Mouse (Mus musculus) forebrain, embryonic 16.5 days (tissue): ENCODE measurements around the gene Gm20479. TPM values are rescaled to one million over a fixed set of nuclear protein-coding genes. Genes with fewer than 3 reads are reported as not detected.
A peak's percentile ranks its signal among the peaks of the same experiment; 100 is the strongest.

Source experiments
- ATAC-seq: fragments of 200-750 bp; cut with Nextera tagmentation; 2 replicates; pipeline ENCODE4 v1.8.0; 2017; ENCODE audit warnings: mild to moderate bottlenecking, moderate library complexity
- H3K27ac ChIP-seq: fragments of 300-500 bp; sonication (generic); 2 replicates; pipeline ENCODE4 v1.5.1; 2014; ENCODE audit warnings: low read length, control low read depth
- H3K27me3 ChIP-seq: fragments of 300-500 bp; sonication (generic); replicated peaks from 2 replicates; pipeline ENCODE4 v1.6.1; 2014; ENCODE audit warnings: low read length; ENCODE audit not compliant: control insufficient read depth, insufficient read depth
- H3K36me3 ChIP-seq: fragments of 300-500 bp; sonication (generic); 2 replicates; pipeline ENCODE4 v1.6.1; 2014; ENCODE audit not compliant: control insufficient read depth, insufficient read depth
- H3K4me1 ChIP-seq: fragments of 300-500 bp; sonication (generic); replicated peaks from 2 replicates; pipeline ENCODE4 v1.6.1; 2014; ENCODE audit warnings: low read length; ENCODE audit not compliant: control insufficient read depth, insufficient read depth
- H3K4me2 ChIP-seq: fragments of 300-500 bp; sonication (generic); 2 replicates; pipeline ENCODE4 v1.6.1; 2014; ENCODE audit warnings: mild to moderate bottlenecking, low read length, control low read depth
- H3K4me3 ChIP-seq: fragments of 300-500 bp; sonication (generic); replicated peaks from 2 replicates; pipeline ENCODE4 v1.5.1; 2014; ENCODE audit warnings: mild to moderate bottlenecking, low read length, control low read depth
- H3K9ac ChIP-seq: fragments of 300-500 bp; sonication (generic); replicated peaks from 2 replicates; pipeline ENCODE4 v1.6.1; 2014; ENCODE audit warnings: low read depth, low read length, control low read depth
- H3K9me3 ChIP-seq: fragments of 300-500 bp; sonication (generic); 2 replicates; pipeline ENCODE4 v1.6.1; 2016; ENCODE audit warnings: low read length; ENCODE audit not compliant: control insufficient read depth
- WGBS: fragments of 180-500 bp; shearing (Covaris S2); extraction: QIAGEN DNeasy Blood & Tissue Kit; methylation state at CpG from one replicate; pipeline ENCODE4 v1.1.7; 2014; 5-methylcytosine and 5-hydroxymethylcytosine counted together
- polyA plus RNA-seq: library from polyadenylated mRNA; unstranded; fragments of >200 nt; fragmentation: Nextera tagmentation; extraction: Ambion mirVana; gene quantifications from 2 replicates; pipeline ENCODE4 v1.2.1, GENCODE M21; 2015

Gene Gm20479
- polyA plus RNA-seq, 1 experiment from 2014 or later, result not detected

DNA sequence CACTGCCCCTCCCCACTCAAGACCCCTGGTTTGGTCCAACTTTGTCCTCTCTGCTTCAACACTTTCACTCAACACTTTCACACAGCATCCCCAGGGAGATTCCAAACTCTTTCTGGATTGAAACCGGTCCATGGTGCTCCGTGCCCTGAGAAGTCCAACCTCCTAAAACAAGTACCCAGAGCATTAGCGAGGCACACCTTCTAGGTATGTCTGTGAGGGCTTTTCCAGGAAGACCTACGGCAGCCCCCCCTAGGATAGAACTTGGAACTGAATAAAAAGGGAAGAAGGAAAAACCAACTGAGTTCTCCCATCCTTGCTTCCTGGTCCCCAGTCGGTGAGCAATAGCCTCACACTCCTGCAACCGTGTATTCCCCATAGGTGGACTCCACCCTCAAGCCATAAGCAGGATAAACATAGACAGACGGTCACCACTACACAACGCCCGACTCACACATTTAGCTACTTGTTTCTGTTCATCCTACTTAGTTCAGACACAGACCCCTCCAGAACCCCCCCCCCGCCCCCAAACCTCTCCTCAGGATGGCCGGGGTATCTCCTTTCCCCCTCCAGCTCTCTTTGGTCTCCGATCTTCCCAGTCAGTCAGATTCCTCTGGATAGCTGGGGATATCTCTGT is 45.5 kb downstream of the Gm20479 start:
- Histone ChIP-seq H3K27ac (no peak overlapping the region), H3K4me1 (peaks cover 12% of the 10 kb centered on the region), H3K9ac (no peak overlapping the region), H3K9me3 (no peaks in the 10 kb centered on the region), H3K4me3 (no peak overlapping the region), H3K36me3 (no peaks in the 10 kb centered on the region), H3K4me2 (no peak overlapping the region), H3K27me3 (no peaks in the 10 kb centered on the region)
- no peak for ATAC-seq
- 95% methylated on average over 12 of the region's 12 CpGs for WGBS

DNA sequence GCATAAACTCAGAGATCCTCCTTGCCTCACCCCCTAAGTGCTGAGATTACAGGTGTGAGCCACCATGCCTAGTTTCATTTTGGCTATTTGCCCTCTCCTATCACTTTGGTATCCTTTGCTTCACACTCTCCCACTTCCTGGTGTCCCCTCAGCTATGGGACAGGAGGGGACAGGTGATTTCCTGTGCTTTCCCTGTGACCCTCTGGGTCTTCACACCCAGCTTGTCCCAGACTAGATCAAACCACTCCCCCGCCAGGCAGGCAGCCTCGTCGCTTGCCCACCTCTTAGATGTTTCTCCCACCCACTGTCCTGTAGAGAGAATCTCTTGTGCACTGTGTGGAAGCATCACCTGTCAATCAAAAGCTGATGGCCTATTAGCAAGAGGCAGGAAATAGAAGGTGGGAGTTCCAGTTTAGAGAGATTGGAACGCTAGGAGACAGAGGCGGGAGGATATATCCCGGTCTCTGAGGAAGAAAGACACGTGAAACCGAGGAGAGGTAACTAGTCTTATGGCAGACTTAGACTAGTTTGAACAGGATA is 46.2 kb downstream of the Gm20479 start:
- Histone ChIP-seq H3K4me2 (no peak overlapping the region), H3K36me3 (no peaks in the 10 kb centered on the region), H3K9ac (no peak overlapping the region), H3K27me3 (no peaks in the 10 kb centered on the region), H3K9me3 (no peaks in the 10 kb centered on the region), H3K4me1 (peaks cover 9% of the 10 kb centered on the region), H3K4me3 (no peak overlapping the region), H3K27ac (no peak overlapping the region)
- no peak for ATAC-seq
- WGBS, result 56% methylated on average over 8 of the region's 8 CpGs

GRCm38 (mm10) chr7:27310306-27310705 is 46.9 kb downstream of the Gm20479 start:
- peak overlapping the region; percentile 56 for H3K4me2 ChIP-seq
- H3K4me3 ChIP-seq, result peak overlapping the region; percentile 32
- 2% methylated on average over 17 of the region's 17 CpGs for WGBS
- peak overlapping the region; percentile 54 for H3K9ac ChIP-seq
- no peaks in the 10 kb centered on the region for H3K36me3 ChIP-seq
- H3K27ac ChIP-seq, result no peak overlapping the region
- no peaks in the 10 kb centered on the region for H3K9me3 ChIP-seq
- H3K4me1 ChIP-seq, result peaks cover 6% of the 10 kb centered on the region
- peak; percentile 71 for ATAC-seq
- H3K27me3 ChIP-seq, result no peaks in the 10 kb centered on the region

DNA sequence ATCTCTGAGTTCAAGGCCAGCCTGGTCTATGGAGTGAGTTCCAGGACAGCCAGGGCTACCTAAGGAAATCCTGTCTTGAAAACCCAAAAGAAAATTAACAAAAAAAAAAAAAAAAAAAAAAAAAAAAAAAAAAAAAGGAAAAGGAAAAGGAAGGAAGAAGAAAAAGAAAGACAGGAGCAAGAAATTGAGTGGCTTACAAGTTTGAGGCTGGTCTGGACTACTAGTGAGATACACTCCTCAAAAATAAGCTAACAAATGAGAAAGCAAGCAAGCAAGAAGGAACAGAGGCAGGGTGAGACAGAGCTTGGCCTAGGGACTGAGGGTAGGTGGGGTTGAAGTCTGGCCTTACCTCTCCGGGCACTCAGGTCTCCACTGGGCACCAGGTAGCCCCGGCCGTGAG is 47.4 kb downstream of the Gm20479 start:
- Histone ChIP-seq H3K4me2 (no peak overlapping the region), H3K4me3 (no peak overlapping the region), H3K27ac (no peak overlapping the region), H3K4me1 (peaks cover 6% of the 10 kb centered on the region), H3K9ac (no peak overlapping the region), H3K9me3 (no peaks in the 10 kb centered on the region), H3K36me3 (no peaks in the 10 kb centered on the region), H3K27me3 (no peaks in the 10 kb centered on the region)
- 43% methylated on average over 3 of the region's 3 CpGs for WGBS
- ATAC-seq, result no peak; the same call in 1 of the 2 replicates

DNA sequence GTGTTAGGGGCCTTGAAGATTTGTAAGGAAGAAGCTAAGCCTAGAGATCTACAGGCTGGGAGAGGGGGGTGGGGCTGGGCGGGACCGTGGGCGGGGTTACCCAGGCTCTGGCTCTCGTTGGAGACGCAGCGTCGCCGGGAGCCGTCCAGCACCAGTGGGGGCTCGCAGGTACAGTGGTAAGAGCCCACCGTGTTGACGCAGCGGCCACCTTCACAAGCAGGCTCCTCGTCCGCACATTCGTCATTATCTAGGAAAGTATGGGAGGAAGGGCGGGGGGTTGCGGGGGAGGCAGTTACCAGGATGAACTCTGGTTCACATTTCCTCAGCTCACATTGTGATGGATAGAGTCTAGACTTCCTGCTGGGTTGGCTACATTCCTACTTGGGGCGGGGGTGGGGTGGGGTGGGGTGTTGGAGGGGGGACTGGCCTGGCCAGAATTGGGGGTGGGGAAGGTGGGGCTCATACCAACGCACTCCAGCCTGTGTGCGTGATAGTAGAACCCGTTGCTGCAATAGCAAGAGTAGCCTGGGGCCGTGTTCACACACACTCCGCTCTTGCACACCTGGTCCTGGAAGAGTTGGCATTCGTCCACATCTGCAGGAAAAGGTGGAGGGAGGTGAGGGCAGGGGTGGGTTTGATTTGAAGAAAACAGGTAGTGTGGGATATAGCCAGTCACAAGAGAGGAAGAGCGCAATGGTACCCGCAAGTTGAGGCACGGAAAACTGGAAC is 48.2 kb downstream of the Gm20479 start:
- Histone ChIP-seq H3K27ac (no peak overlapping the region), H3K9me3 (no peaks in the 10 kb centered on the region), H3K36me3 (no peaks in the 10 kb centered on the region), H3K9ac (0 out of 2 replicates have a peak overlapping the region, but pooled peaks have one; percentile 2), H3K4me2 (peak overlapping the region; percentile 40), H3K4me3 (peak overlapping the region; percentile 20), H3K4me1 (peaks cover 6% of the 10 kb centered on the region), H3K27me3 (no peaks in the 10 kb centered on the region)
- ATAC-seq, result peak; percentile 41; the same call in 1 of the 2 replicates
- 16% methylated on average over 27 of the region's 28 CpGs for WGBS

- Histone ChIP-seq H3K27me3 (no peaks in the 10 kb centered on the region), H3K36me3 (no peaks in the 10 kb centered on the region), H3K27ac (no peak overlapping the region), H3K9me3 (no peaks in the 10 kb centered on the region), H3K4me3 (no peak overlapping the region), H3K4me1 (peaks cover 6% of the 10 kb centered on the region), H3K9ac (no peak overlapping the region), H3K4me2 (no peak overlapping the region)
- no peak for ATAC-seq
- whole genome bisulfite sequencing, result 62% methylated on average over 9 of the region's 9 CpGs
These were observed 49.7 kb downstream of the Gm20479 start for GRCm38 (mm10) chr7:27307551-27307950.

DNA sequence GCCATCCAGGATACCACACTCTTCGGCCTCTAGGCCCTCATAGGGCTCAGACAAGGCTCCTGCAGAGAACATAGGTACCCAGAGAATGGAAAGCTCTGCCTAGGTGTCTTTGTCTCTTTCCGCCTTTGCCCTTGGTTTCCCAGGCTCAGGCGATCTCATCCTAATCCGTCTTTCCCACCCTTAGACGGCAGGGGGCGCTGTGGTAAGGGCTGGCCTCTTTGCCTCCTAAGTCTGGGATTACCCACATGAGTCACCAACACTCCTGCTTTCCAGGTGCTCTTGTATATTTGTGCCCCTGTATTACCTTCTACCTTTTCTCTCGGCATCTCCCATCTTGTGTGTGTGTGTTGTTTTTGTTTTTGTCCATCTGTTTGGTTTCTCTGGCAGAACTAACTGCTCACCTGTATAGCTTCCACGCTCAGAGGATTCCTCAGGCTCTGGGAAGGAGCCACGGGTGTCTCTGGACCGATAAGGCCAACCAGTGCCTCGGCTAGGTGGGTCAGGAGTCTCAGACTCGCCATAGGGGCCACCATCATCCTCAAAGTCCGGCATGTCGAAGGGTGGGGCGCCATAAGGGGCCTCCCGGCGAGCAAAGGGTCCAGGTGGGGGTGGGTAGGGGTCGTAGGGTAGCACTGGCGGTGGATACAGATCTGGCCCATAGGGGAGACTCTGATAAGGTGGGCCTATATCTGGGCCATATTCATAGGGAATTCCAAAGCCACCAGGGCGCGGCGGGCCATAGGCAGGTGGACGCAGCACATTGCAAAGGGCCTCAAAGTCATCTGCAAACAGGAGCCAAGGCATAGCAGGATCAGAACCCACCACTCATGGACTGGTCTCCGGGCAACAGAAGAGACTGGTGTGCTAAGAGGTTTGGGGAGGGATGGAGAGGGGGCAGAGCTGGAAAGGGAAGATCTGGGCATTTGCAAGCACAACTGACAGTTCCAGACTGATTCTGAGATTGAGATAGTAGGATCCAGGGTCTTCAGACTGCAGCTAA is 50.8 kb downstream of the Gm20479 start:
- Histone ChIP-seq H3K36me3 (no peaks in the 10 kb centered on the region), H3K27me3 (no peaks in the 10 kb centered on the region), H3K4me1 (peaks cover 6% of the 10 kb centered on the region), H3K9me3 (no peaks in the 10 kb centered on the region), H3K4me3 (no peak overlapping the region), H3K4me2 (no peak overlapping the region), H3K9ac (no peak overlapping the region), H3K27ac (no peak overlapping the region)
- WGBS, result 79% methylated on average over 24 of the region's 24 CpGs
- no peak for ATAC-seq

GRCm38 (mm10) chr7:27305091-27305730 is 52.0 kb downstream of the Gm20479 start:
- Histone ChIP-seq H3K27ac (no peak overlapping the region), H3K36me3 (no peaks in the 10 kb centered on the region), H3K27me3 (no peaks in the 10 kb centered on the region), H3K4me1 (no peaks in the 10 kb centered on the region; the same call in 1 of the 2 replicates), H3K4me3 (no peak overlapping the region), H3K9me3 (no peaks in the 10 kb centered on the region), H3K9ac (no peak overlapping the region), H3K4me2 (no peak overlapping the region)
- WGBS, result 88% methylated on average over 17 of the region's 17 CpGs
- no peak for ATAC-seq
